Mouse (Mus musculus) small intestine, adult 10 weeks (tissue): ENCODE data around the gene Aldh3a1. TPM values are rescaled to one million over a fixed set of nuclear protein-coding genes. Genes with fewer than 3 reads are reported as not detected.

ENCODE experiments used
- polyA plus RNA-seq: library from polyadenylated mRNA; stranded (reverse); fragments of 350-450 nt; fragmentation: Illumina TruSeq; extraction: RNeasy Lipid Tissue Mini Kit (QIAGEN cat#74804); gene quantifications from one replicate; pipeline ENCODE4 v1.2.3, GENCODE M21; 2014; ENCODE audit warnings: low replicate concordance

The Aldh3a1 gene
- polyA plus RNA-seq: not detected

DNA sequence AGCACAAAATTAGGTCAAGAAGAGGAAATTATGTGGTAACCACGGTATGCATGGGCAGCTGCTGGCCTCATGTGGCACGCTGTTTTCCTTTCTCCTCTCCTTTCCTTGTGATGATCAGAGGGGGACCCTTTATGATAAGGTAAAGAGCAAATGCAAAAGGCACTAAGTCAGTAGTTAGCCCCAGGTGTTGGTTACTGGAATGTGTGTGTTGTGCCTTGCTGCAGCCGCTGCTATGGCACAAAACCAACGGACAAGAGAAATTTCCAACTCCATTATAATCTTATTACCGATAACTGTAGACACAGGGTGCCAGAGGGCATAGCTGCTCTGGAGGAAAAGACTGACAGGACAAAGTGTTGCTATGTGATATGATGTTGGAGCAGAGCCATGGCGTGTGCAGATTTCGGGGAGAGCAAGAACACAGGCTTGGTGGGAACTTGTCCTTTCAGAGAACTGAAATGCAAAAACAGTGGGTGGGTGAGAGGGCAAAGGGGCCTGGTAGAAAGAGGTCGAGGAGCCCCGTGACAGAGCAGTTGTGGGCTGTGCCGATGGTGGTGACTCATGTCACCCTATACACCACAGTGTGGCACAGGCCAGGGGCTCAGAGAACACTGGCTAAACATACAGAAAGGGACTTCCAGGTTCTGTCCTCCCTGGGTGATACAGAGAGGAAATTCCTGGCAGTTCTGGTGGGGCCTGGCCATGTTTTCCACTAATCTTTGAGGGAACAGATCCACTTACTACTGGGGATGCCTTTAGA lies at the start of gene Aldh3a1:
TSS of gene Aldh3a1 (plus strand) at position 51 of the 760 bp plus-strand sequence.

DNA sequence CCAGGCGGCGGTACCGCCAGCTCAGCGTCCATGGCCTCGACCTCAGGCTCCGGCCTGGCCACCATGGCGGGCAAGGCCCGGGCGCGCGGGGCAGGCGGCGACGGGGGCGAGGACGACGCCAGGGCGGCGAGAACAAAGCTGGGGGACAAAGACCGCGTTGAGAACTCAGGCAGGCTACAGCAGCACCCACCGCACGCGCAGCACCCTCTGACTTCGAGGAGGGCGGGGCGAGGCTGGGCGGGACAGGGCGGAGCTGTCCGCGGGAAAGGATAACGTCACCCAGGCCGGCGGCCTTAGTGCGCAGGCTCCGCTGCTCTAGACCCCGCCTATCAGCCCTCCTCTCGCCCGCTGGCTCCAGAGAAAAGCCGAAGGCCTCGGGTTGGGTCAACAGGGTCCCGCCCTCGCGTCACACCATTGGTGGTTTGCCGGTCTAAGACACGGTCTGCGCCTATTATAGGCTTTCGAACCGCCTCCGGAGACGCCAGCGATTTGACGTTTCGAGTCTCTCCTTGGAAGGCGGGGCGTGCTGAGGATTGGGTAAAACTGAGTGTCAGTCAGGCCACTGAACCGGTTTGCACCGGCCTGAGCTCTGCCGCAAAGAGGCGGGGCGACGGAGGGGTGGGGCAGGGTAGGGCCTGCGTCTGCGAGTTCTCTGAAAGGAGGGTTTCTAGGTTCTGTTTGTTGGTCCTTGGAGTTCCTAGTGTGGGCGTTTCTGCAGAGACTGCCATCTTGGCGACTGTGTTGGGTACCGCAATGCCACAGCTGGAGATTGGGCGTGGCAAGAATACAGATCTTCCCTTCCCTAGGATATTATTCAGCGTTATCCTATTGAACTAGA lies 32.3 kb upstream of the Aldh3a1 start, which contains the start of gene Usp22:
TSS of gene Usp22 (minus strand) at position 235 of the 838 bp plus-strand sequence.

DNA sequence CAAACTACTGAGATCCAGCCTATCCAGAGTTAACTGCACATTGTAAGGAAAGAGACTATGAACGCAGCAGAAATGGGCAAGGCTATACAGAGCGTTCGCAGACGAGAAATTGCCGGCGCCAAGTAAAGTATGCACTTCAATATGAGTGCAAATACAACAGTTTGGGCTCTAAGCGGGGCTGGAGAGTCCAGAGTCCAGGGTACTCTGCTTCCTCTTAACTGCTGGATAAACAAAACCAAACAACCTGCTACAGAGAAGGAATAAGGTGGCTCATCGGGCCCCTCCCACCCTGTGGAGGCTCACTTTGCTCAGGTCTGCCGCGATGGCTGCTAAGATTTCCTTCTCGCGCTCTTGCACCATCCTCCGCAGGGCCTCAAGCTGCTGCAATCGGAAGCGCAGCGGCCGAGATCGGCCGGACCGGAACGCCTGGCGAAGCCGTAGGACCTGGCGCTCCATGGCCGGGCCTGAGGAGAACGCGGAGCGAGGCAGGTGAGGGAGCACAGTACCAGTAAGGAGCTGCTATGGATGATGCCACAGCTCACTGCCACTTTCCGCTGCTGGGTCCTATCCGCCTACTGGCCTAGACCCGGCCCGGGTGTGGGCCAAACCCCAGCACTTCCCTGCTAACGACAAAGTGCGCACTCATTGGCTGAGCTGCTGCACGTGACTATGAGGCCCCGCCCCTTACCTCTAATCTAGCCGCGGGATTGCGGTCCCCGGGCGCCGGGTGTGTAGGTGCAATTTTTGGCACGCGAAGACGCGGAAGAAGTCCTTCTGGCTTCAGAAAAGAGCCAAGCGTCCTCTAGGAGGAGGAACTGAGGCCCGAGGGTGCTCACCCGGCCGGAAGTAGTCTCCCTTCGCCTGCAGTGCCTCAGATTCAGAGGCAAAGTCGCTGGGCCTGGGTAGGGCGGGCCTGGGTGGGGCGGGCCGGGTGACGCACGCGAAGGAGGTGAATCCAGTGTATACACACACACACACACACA lies 59.5 kb downstream of the Aldh3a1 start, which contains the start of gene Aldh3a2:
TSS of gene Aldh3a2 (minus strand) at position 914 of the 983 bp plus-strand sequence.

Other genes with a start within 250 kb of the Aldh3a1 start
- not detected for gene Kcnj12, start 185.0 kb upstream of the Aldh3a1 start, polyA plus RNA-seq
- 4.5 TPM for gene Tnfrsf13b, start 80.8 kb upstream of the Aldh3a1 start, polyA plus RNA-seq
- 12.7 TPM for gene Usp22, start 32.5 kb upstream of the Aldh3a1 start, polyA plus RNA-seq
- 169 TPM for gene Aldh3a2, start 59.9 kb downstream of the Aldh3a1 start, polyA plus RNA-seq
- gene Slc47a2, start 135.3 kb downstream of the Aldh3a1 start, polyA plus RNA-seq: not detected
- 73.8 TPM for gene Slc47a1, start 170.8 kb downstream of the Aldh3a1 start, polyA plus RNA-seq
- gene Rnf112, start 246.6 kb downstream of the Aldh3a1 start, polyA plus RNA-seq: not detected